Mouse (Mus musculus) embryo, embryonic 10.5 days (tissue): Measurements from ENCODE around the gene Kcnk7.

ENCODE experiments used
- DNase-seq: peaks from one replicate; pipeline ENCODE4 v3.0.0-alpha.2; 2015; ENCODE audit warnings: low spot score

The Kcnk7 gene

DNA sequence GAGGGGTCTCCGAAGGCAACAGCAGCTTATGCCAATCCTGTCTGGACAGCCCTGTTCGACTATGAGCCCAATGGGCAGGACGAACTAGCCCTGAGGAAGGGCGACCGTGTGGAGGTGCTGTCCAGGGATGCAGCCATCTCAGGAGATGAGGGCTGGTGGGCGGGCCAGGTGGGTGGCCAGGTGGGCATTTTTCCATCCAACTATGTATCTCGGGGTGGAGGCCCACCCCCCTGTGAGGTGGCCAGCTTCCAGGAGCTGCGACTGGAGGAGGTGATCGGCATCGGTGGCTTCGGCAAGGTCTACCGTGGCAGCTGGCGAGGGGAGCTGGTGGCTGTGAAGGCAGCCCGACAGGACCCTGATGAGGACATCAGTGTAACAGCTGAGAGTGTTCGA, 13.8 kb upstream of the Kcnk7 start:
- no peak for DNase-seq

DNA sequence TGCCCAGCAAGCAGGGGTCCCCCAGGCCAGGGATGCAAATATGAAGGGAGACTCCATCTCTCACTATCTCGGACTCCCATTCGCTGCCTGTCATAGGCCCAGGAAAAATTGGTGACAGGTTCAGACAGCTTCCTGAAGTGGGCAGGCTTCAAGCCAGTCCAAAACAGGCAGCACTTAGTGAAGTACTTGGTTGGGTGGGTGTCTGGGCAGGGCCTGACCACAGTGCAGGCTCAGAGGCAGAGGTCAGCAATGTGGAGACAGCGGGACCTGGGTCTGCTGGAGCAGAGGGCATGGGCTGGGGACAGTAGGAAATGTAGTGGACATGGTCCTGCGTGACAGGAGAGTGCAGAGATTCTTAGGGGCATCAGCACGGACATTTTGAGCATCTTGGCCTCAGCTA, 12.6 kb upstream of the Kcnk7 start:
- no peak for DNase-seq

DNA sequence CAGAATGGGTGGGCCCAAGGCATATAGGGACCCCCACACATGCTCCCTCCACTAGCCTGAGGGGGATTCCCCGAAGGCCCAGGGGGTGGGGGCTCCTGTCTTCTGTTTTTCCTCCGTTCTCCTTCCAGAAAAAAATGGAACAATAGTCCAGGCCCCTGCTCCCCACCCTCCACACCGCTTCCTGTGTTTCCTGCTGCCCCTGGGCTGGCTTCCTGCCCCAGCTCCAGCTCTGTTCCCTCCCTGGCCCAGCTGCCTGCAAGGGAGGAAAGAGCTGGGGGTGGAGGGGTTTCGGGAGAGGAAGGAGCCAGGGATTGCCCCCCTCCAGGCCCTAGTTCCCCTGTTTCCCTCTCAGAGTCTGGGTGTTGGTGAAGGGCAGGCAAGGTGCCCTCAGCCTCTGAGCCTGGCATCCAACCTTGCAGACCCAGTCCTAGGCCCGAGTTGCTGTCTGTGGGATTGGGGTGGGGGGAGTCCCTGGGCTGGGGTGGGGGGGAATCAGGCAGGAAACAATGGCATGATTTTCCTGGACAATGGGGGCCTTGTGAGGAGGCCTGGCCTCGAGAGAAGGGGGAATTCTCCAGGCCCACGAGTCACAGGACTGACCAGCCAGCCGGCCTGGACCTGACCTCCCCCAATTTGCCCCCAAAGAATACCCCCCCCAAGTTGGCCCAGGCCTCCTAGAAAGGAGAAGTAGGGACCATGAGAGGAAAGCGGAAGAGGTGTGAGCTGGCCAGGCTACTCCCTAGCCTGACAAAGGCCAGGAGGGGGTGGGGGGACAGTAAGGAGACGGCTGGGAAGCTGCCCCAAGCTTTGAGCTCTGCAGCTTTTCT, 11.9 kb upstream of the Kcnk7 start:
- no peak for DNase-seq

DNA sequence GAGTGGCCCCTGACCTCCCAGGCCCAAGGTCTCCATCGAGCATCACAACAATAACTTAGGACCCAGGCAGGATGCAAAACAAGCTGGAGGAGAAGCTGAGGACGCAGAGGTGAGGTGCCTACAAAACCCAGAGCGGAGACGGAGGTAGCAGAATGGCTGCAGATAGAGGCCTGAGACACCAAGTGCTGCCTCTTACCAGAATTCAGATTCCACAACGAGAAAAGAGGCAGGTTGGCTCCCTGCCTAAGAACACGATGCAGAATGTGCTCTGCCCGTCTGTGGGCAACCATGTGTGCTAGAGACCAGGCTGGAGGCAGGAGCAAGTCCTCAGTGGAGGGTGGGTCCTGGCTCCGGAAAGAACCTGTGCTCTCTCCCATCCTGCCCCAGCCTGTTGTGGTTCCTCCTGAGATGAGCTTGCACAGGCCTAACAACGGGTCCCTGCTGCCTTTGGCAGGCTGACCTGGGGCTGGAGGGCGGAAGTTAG, 11.2 kb upstream of the Kcnk7 start:
- no peak for DNase-seq

DNA sequence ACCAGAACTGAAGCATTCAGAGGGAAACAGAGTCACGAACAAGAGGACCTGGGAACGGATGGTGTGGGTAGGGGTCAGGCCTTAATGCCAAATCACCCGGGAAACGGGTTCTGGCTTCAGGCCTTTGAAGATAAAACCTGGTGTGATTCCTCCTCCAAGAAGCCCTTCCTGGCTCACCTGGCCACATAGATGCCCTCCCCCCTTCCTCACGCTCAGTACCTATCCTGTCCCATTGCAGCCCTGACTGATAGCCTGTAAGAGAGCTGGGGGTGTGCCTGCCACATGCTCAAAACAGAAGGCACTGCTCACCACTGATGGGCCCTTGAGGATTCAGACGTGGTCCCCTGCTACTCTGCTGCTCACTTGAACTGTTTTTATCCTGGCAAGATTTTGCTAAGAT, 10.4 kb upstream of the Kcnk7 start:
- no peak for DNase-seq

DNA sequence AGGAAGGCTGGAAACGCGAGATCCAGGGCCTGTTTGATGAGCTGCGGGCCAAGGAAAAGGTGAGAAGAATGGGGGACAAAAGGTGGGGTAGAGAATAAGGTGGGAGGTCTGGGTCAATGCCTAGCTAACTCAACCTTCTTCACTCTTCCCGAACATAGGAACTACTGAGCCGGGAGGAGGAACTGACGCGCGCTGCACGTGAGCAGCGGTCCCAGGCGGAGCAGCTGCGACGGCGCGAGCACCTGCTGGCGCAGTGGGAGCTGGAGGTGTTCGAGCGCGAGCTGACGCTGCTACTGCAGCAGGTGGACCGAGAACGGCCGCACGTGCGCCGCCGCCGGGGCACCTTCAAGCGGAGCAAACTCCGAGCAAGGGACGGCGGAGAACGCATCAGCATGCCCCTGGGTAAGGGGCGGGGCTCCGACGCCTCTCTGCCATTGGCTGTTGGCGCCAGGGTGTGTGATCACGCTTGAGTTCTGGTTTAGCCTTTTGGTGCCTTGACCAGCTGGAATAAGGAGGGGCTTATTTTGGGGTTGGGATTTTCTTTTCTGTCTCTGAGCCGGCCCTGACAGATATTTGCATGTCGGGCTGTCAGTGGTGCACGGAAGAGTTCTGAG, 8.2 kb upstream of the Kcnk7 start:
- peak; percentile 74 for DNase-seq

DNA sequence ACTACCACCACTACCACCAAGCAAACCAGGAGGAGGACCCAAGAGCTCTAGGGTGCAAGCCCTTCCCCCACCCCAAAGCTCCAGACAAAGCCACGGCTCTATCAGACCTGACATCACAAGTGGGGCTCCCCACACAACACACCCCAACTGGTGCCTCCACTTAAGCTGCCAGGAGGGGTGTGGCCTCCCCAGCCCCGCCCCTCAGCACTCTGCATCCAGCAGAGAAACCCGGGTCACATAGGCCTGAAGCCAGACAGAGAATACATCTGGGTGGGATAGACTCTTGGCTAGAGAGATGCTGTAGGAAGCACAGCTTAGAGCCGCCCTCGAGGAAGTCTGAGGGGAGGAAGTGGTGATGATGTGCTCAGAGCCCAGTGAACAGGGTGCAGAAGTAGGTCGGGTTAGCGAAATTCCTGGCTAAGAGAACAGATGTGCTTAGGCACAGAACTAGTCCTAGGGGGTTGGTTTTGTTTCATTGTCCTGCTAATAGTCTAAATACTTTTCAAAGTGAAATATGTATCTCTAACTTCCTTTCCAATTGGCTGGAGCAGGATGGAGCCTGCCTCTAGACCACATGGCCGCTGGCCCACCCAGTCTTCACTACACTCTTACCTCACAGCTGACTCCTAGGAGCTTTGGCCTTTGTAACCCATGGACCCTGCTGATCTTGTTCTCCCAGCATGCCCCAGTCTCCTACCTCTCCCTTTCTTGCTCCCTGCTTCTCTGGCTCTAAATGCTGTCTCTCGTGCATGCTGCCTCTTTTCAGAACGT, 819 bp downstream of the Kcnk7 start:
- no peak for DNase-seq

DNA sequence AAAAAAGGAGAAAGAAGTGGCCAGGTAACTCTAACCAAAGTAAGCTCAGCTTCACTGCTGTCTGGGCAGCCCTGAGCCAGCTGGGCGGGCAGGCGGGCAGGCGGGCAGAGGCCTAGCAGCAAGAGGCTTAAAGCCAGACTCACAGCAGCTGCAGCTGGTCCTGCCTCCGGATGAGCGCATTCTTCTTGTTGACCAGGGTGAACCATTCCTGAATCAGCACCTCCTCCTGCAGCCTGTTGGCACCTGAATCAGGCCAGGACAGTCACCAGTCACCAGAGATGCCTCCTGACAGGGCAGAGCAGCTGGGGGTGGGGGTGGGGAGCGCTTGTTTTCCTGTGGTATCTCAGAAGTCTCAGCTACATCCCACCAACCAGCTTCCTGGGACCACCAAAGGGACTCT, 5.9 kb downstream of the Kcnk7 start:
- DNase-seq, result no peak

DNA sequence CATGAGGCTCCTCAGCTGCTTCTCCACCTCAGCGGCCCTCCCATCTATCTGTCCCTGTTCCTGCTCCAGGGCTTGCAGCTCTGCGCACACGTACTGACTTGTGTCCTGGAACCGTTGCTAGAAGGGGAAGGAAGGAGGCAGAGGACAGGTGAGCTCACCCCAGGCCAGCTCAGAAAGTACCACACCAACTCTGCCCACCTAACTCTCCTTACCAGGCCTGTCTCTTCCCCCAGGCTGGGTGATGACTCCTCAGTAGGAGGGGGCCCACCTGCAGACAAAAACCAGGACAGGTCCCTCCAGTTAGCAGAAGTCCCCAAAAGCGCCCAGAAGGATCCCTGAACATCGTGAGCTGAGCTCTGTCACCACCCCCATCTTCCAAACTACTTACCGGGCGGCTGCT, 6.4 kb downstream of the Kcnk7 start:
- no peak for DNase-seq

DNA sequence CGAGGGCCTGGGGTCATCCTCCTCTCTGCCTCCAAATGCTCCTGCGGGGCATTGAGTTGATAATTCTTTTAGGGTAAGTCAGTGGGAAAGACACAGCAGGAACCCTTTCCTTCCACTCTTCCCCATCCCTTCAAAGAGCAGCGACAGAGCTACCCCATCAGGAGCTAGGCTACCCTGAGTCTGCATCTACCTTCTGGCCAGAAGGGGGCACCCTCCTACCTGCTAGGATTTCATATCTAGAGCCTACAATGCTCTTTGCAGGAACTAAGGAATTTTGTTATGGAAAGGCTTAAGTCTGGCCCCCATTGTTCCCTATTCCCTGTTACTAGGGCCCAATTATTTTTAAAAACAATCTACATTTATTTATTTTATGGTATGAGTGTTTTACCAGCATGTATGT, 7.1 kb downstream of the Kcnk7 start:
- DNase-seq, result peak; percentile 82

DNA sequence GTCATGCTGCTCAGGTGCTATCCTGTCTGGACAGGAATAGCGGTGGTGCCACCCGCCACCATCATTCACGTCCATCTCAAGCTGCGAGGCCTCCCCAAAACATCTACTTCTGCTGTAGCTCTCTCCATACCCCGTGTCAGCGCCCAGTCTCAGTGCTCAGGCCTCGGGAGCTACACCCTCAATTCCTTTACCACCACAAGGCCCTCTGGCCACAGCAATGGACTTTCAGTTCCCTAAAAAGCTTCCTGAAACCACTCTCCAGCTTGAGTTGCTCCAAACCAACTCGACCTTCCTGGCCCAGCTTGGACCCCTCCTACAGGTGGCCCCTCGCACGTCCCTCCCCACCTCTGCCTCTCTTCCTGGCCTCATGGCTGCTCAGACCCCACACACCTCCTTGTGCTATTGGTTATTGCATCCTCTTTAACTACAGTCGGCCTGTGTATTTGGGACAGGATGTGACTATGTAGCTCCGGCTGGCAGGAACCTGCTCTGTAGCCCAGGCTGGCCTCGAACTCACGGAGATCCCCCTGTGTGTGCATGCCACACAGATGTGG, 7.8 kb downstream of the Kcnk7 start:
- DNase-seq, result no peak

DNA sequence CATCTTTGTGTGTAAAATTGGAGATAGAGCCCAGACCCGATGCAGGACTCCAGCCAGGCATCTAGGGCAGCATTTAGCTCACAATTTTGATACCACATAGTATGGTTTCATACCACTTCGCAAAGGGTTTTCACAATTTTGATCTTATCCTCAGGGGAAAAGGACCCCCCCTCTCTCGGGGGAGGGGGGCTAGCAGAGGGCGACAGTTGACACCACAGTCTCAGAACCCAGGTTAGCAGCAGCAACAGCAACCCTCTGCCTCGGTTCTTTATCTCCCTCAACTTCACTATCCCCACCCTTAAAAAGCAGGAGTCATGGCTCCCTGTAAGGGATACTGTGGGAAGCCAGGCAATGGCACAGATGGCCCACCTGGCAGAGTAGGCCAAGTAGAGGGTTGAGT, 9.1 kb downstream of the Kcnk7 start:
- no peak for DNase-seq

DNA sequence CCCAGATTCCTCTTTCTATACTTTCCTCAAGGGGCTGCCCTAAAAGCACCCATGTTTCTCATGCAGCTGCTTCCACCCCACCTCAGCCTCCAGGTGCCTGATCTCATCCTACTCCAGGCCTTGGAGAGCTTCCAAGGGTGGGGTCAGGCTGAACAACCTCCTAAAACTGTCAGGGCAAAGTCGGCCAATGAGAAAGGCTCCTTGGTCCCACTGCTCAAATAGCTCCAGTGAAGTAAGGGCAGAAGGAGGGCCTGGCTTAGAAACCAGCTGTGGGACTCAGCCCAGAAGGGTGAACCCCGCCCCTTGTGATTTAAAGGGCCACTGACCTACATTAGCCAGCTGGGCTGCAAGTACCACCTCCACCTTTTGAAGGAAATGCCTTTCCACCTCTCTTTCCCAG, 9.6 kb downstream of the Kcnk7 start:
- no peak for DNase-seq

DNA sequence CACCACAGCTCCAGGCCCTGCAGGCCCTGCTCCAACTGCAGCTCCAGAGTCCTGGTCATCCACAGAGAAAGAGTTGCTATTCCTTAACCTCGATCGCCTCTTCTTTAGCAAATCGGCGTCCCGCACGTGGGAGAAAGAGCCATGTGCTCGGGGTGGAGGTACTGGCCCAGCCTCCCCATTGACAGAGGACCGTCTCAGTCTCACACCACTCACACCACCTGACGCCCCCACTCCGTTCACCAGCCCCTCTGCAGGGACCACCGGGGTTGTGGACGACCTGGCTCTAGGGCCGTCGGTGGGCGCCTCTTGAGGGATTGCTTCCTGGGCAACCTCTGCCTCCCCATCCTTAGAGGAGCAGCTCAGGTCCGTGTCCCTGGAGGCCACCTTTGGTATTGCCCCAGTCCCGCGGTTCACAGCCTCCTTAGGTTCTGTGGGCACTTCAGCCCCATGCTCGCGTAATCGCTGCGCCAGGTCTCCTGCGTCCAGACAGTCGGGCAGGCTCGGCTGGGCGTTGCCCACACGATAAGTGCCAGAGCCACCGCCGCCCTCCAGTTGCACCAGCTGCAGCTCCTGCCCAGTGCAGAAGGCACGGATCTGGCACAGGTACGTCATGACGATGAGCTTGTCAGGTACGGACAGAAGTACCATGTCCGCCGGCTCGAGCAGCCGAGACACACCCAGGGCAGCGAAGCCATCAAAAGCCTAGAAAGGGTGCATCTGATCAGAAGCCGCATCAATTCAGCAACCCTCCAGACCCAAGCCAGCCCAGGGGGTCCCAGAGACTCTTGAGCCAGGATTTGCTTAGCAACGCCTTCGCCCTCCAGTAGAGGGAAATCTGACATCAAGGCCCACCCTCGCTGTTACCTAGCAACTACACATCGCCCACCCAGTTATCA, 11.9 kb downstream of the Kcnk7 start:
- DNase-seq, result peak; percentile 65

DNA sequence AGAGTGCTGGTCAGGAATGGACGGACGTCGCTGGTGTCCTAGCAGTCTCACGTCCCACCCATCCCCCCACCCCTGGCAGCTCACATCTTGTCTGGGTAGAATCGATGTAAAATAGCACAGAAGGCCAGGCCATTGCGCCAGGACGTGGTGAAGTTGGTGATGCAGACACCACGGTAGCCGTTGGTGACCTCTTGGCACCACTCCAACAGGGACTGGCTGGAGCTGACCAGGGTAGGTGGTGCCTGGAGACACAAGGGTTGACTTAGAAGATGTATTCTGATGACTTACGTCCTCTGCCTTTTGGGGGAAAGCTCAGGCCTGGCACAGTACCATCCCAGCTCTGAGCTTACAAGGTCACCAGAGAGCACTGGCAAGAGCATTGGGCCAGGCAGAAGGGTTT, 12.8 kb downstream of the Kcnk7 start:
- no peak for DNase-seq

DNA sequence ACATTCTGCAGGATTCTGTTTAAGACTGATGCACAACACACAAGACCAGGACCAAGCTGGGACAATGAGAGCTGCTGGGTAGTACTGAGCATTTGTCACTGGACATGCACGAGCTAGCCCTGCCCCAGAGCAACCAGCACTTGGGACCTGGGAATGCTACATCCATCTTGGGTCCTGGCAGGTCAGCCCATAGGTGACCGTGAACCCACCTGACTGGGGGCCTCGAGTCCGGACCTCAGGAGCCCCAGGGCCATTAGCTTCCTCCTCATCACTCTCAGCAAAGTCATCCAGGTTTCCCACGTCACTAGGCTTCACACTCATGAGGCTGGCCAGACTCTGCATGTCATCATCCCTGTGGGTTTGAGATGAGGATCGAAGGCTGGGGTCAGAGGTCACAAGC, 17.1 kb downstream of the Kcnk7 start:
- no peak for DNase-seq

DNA sequence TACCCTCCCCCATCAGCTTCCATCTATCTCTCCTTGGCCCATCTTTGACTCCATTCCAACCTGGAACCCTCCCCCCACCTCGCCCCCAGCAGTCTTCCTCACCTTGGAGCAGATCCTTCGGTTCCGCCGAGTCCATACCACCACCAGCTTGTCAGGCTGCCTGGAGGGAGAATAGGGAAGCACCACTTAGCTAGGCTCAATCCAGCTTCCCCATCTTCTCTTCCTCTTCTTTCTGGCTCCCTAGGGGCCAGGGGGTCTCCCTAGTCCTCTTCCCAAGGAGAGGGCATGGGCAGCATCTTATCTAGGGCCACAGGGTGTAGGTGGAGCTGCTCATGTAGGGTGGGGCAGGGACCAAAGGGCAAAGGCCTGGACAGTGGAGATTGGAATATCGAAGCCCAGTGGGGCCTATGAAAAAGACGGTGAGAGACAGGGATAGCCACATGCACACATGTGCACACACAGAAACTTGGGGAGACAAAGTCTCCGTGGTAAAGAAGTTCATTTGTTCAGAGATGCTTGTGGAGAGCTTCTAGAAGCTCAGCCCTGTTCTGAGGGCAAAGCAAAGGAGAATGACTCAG, 18.8 kb downstream of the Kcnk7 start:
- no peak for DNase-seq

DNA sequence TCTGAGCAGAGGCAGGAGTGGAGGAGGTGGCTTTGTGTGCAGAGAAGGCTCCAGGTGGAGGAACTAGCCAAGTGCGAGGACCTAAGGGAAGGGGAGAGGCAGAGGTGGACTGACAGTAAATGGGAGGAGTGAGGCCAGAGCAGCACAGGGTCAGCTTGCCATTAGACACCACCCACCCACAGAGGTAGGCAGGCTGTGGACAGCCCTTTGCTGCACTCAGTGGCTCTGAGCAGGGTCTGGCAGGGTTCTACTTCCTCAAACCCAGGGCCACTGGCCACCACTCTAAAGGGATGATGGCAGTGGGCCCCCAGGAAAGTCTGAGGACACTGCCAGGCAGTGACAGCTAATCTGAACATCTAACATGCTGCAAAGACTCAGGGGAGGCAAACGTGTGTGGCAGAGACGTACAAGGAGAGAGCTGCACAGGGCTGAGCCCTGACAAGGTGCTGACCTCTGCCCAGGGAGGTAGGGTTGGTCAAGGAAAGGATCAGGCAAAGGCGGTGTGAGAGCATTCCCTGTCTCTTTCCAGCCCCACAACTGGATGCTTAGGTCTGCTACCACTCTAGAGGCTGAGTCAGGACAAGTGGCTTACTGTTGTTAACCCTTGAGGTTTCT, 19.9 kb downstream of the Kcnk7 start:
- no peak for DNase-seq

DNA sequence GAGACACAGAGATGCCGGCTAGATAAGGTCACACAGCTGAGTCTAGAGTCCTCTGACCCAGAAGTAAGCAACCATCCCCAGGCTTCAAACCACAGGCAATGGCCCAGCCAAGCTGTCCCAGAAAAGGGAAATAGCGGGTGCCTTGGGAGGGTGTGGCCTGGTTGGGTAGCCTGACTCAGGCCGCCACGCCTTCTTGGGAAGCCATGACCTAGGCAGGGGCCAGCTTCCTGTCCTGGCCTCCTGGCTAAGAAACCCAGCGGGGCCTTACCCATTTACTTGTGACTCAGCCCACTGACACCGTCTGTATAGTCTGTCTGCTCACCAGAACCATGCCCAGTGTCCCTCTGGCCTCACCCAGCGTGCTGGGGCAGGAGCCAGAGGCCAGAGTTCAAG, 20.4 kb downstream of the Kcnk7 start:
- no peak for DNase-seq

DNA sequence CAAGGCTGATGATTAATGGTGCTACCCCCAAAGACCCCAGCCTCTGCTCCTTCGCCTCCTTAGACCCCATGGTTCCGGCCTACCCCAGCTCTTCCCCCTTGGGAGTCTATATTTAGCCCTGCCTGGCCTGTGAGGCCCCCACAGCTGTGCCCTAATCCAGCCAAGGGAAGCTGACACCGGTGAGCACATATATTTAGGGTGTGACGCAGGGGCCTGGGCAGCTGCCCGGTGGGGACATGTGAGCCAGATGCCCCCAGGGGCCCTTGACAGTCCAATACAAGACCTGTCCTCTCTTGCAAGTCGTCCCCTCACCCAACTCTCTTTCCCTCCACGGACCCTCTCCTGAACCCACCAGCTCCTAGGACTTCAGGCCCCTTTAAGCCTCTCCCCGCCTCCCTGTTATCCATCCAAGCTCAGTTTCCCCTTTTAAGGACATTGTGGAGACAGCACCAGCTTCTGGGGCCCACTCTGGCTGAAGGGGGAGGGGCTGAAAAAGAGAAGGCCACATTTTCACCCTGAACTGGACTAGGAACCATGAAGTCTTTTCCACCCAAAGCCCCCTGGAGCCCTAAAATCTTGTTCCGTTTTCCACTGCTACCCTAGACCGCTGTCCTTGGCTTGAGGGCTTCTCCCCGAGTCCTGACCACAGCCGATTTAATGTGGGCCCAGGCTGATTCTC, 21.0 kb downstream of the Kcnk7 start:
- no peak for DNase-seq
